Mouse (Mus musculus) G1E (cell line): ENCODE data around the gene Pafah1b1.

Source experiments
- CTCF ChIP-seq: IDR thresholded peaks from 2 replicates; pipeline ENCODE4 v1.5.1; 2012; ENCODE audit warnings: low read depth, low read length, inconsistent platforms, mixed read lengths
- GATA1 ChIP-seq: IDR thresholded peaks from 2 replicates; pipeline ENCODE4 v1.6.1; 2012; ENCODE audit warnings: borderline replicate concordance, low read length, inconsistent platforms, mixed read lengths
- POLR2AphosphoS5 ChIP-seq: IDR thresholded peaks from 2 replicates; pipeline ENCODE4 v1.6.1; 2012; ENCODE audit warnings: low read depth, low read length, inconsistent platforms; ENCODE audit not compliant: insufficient replicate concordance
- TAL1 ChIP-seq: conservative IDR thresholded peaks from 2 replicates; pipeline ENCODE4 v1.6.1; 2012; ENCODE audit warnings: low read depth, low read length, inconsistent platforms, mixed read lengths

DNA sequence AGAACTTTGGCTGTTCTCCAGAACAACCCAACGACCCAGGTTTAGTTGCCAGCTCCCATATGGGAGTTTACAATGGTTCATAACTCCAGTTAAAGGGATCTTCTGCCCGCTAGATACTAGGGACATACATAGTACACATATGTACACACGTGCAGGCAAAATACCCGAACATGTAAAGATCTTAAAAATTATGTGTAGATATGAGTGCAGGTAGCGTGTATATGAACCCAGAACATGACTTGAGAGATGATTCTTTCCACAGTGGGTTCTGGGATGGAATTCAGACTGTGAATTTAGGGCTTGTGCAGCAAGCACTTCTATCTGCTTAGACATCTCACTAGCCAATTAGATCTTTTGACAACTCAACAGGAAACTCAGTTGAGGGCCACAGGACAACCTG, 52.6 kb downstream of the Pafah1b1 start:
- no peak for TF ChIP-seq CTCF
- no peak for TF ChIP-seq GATA1
- TF ChIP-seq TAL1: no peak
- no peak; the same call in 1 of the 2 replicates for TF ChIP-seq POLR2AphosphoS5
